Mouse (Mus musculus) G1E (cell line): ENCODE data around the gene Adap1.

Experiments used
- CTCF ChIP-seq: IDR thresholded peaks from 2 replicates; pipeline ENCODE4 v1.5.1; 2012; ENCODE audit warnings: low read depth, low read length, inconsistent platforms, mixed read lengths
- GATA1 ChIP-seq: IDR thresholded peaks from 2 replicates; pipeline ENCODE4 v1.6.1; 2012; ENCODE audit warnings: borderline replicate concordance, low read length, inconsistent platforms, mixed read lengths
- TAL1 ChIP-seq: conservative IDR thresholded peaks from 2 replicates; pipeline ENCODE4 v1.6.1; 2012; ENCODE audit warnings: low read depth, low read length, inconsistent platforms, mixed read lengths

- TF ChIP-seq GATA1: no peak
- no peak for TF ChIP-seq CTCF
- TF ChIP-seq TAL1: no peak
These were observed 40.4 kb upstream of the Adap1 start for GRCm38 (mm10) chr5:139365827-139366226.
